In the genomic region with DNA sequence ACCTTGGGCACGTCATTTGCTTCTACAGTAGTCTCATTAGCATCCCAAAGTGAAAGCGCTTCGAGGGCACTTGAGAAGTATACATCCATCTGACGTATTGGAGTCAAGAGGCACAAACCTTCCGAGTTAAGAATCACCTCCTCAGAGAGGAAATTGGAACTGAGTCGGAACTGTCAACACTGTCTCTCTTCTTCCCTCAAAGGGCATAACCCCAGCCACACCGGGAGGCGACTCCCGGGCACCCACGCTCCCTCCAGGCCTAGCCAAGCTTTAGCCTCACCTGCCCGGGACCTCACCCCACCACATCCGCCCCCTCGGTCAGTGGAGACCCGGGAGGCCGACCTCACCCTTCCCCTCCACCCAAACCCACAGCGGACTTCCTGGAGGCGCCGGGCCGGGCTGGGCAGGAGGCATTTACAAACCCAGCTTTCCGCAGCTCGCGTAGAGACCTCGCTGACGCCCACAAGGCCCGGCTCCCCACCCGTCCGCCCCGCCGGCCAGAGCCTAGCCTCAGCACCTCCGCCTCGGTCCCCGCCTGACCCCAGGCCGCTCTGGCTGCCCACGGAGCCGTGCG, we compare ENCODE assay signal across 8 mouse cellular contexts. TPM values are rescaled to one million over a fixed set of nuclear protein-coding genes. Genes with fewer than 3 reads are reported as not detected.
DNase-seq lines count a peak whose midpoint lies in the region; ATAC-seq and TF ChIP-seq lines count a peak whose summit lies in the region.

No protein-coding gene starts in this region.

- WGBS in heart, embryonic 15.5 days = under 1% methylated on average over 36 of the region's 36 CpGs
- WGBS in liver, embryonic 15.5 days (ENCODE audit: insufficient replicate concordance) = 0% methylated on average over 35 of the region's 36 CpGs
- under 1% methylated on average over 36 of the region's 36 CpGs for WGBS in small intestine, adult 2 months

- H3K9me3 ChIP-seq in heart, embryonic 15.5 days (replicated peaks) = no peaks in the 10 kb centered on the region
- no peaks in the 10 kb centered on the region for H3K9me3 ChIP-seq in liver, embryonic 15.5 days (replicated peaks)

- TF ChIP-seq POLR2A in small intestine, adult 2 months (IDR thresholded peaks at IDR 0.05; ENCODE audit: low read depth, low read length) = no peak

- H3K4me1 ChIP-seq in heart, embryonic 15.5 days (replicated peaks) = peaks cover 10% of the 10 kb centered on the region
- peaks cover 30% of the 10 kb centered on the region for H3K4me1 ChIP-seq in liver, embryonic 15.5 days (replicated peaks)
- H3K4me1 ChIP-seq in small intestine, adult 2 months (ENCODE audit: control insufficient read depth, insufficient read depth, insufficient read length, low read length) = peaks cover 2% of the 10 kb centered on the region; the same call in 1 of the 2 replicates

- DNase-seq in embryo, embryonic 10 days (ENCODE audit: low spot score) = peak; percentile 12
- no peak for DNase-seq in embryo, embryonic 9.5 days (ENCODE audit: extremely low spot score)
- DNase-seq in urinary bladder, postnatal 10 days (ENCODE audit: low spot score) = peak; percentile 10
- no peak for DNase-seq in urinary bladder, postnatal 36 days (ENCODE audit: low spot score in 2 of 2)
- no peak for DNase-seq in urinary bladder, adult 2 months (ENCODE audit: low spot score)

- no peaks in the 10 kb centered on the region for H3K27me3 ChIP-seq in heart, embryonic 15.5 days
- H3K27me3 ChIP-seq in liver, embryonic 15.5 days = no peaks in the 10 kb centered on the region
- H3K27me3 ChIP-seq in small intestine, adult 2 months (ENCODE audit: control insufficient read depth, insufficient read depth, low read length) = no peaks in the 10 kb centered on the region

- peak; percentile 30 for ATAC-seq in heart, embryonic 15.5 days (replicated peaks; ENCODE audit: insufficient number of reproducible peaks, insufficient read depth, low FRiP score, low read depth)
- ATAC-seq in liver, embryonic 15.5 days (ENCODE audit: insufficient read depth) = peak; percentile 56

- TF ChIP-seq CTCF in small intestine, adult 2 months (IDR thresholded peaks at IDR 0.05; ENCODE audit: extremely low read depth, insufficient read length, insufficient replicate concordance, low read depth, low read length) = no peak

- H3K36me3 ChIP-seq in heart, embryonic 15.5 days = no peaks in the 10 kb centered on the region
- H3K36me3 ChIP-seq in liver, embryonic 15.5 days (replicated peaks) = no peaks in the 10 kb centered on the region
- no peaks in the 10 kb centered on the region for H3K36me3 ChIP-seq in small intestine, adult 2 months (ENCODE audit: control insufficient read depth, insufficient read depth, low read length)

- H3K4me3 ChIP-seq in heart, embryonic 15.5 days = peak overlapping the region; percentile 87
- peak overlapping the region; percentile 98 for H3K4me3 ChIP-seq in liver, embryonic 15.5 days (replicated peaks)
- H3K4me3 ChIP-seq in small intestine, adult 2 months (ENCODE audit: low read depth, low read length) = peak overlapping the region; percentile 67

- peak overlapping the region; percentile 60 for H3K4me2 ChIP-seq in heart, embryonic 15.5 days
- peak overlapping the region; percentile 77 for H3K4me2 ChIP-seq in liver, embryonic 15.5 days

- H3K27ac ChIP-seq in heart, embryonic 15.5 days = peak overlapping the region; percentile 82
- H3K27ac ChIP-seq in liver, embryonic 15.5 days (replicated peaks) = peak overlapping the region; percentile 91
- H3K27ac ChIP-seq in small intestine, adult 2 months (ENCODE audit: insufficient read depth, low read depth, low read length) = peak overlapping the region; percentile 51

- peak overlapping the region; percentile 92 for H3K9ac ChIP-seq in heart, embryonic 15.5 days
- H3K9ac ChIP-seq in liver, embryonic 15.5 days = peak overlapping the region; percentile 95

RNA-seq across cellular contexts. Expression of gene Pdcd10, which starts 0.4 kb away (rescaled TPM):
- polyA plus RNA-seq in heart, embryonic 15.5 days (2015; fragmentation: Nextera tagmentation; extraction: Ambion mirVana) = 47.4 and 50.1 TPM in 2 replicates
- polyA plus RNA-seq in liver, embryonic 15.5 days (2015; fragmentation: Nextera tagmentation; extraction: Ambion mirVana) = 38.5 and 44.8 TPM in 2 replicates
- 0.25 and 0.47 TPM in 2 replicates for polyA plus RNA-seq in small intestine, adult 2 months (2012; rRNA removed)
- polyA plus RNA-seq in urinary bladder, adult 2 months (2012; rRNA removed) = 49.0 and 62.1 TPM in 2 replicates

RNA-seq across cellular contexts. Expression of gene Serpini1, which starts 1.1 kb away (rescaled TPM):
- polyA plus RNA-seq in heart, embryonic 15.5 days (2015; fragmentation: Nextera tagmentation; extraction: Ambion mirVana) = 2.9 and 4.0 TPM in 2 replicates
- polyA plus RNA-seq in liver, embryonic 15.5 days (2015; fragmentation: Nextera tagmentation; extraction: Ambion mirVana) = 0.52 and 0.64 TPM in 2 replicates
- 0.41 and 2.0 TPM in 2 replicates for polyA plus RNA-seq in small intestine, adult 2 months (2012; rRNA removed)
- polyA plus RNA-seq in urinary bladder, adult 2 months (2012; rRNA removed) = 3.0 and 3.2 TPM in 2 replicates

Comparison
In these comparisons a context has a peak if more than half of its experiments do, and no peak if none do; other contexts are left out.
1. DNase-seq: peak in embryo, embryonic 10 days (single experiment) and urinary bladder, postnatal 10 days (single experiment); none in embryo, embryonic 9.5 days (single experiment), urinary bladder, postnatal 36 days (0 of 2) and urinary bladder, adult 2 months (single experiment).
2. RNA of gene Pdcd10, which starts 0.4 kb away (polyA plus RNA-seq): 49.0 to 62.1 TPM in urinary bladder, adult 2 months, 47.4 to 50.1 TPM in heart, embryonic 15.5 days and 38.5 to 44.8 TPM in liver, embryonic 15.5 days; 0.25 to 0.47 TPM in small intestine, adult 2 months; every median in the first group is over 10 times any median in the second.
3. Peak in every context shown above with its lines, with median percentiles within 50 percentile points of each other: H3K27ac ChIP-seq and H3K4me3 ChIP-seq.